Mouse (Mus musculus) myocyte (in vitro differentiated cells): ENCODE data around the gene Frmd4a.

Experiments used
- E2F4 ChIP-seq: IDR thresholded peaks from one replicate; pipeline ENCODE4 v1.6.1; 2011; ENCODE audit warnings: mild to moderate bottlenecking, control low read depth, moderate library complexity; ENCODE audit not compliant: insufficient read depth
- MAX ChIP-seq: IDR thresholded peaks from one replicate; pipeline ENCODE4 v1.6.1; 2011; ENCODE audit warnings: low read depth, mild to moderate bottlenecking, control low read depth
- MYOD1 ChIP-seq, 3 experiments: IDR thresholded peaks; one replicate each; pipeline ENCODE4 v1.6.1; 2011; ENCODE audit warnings: control low read depth in 2 of 3, low read depth in 2 of 3, mild to moderate bottlenecking in 2 of 3, moderate library complexity in 1 of 3; ENCODE audit not compliant: insufficient read length in 2 of 3, control insufficient read depth in 1 of 3
- MYOG ChIP-seq, 3 experiments: IDR thresholded peaks; one replicate each; pipeline ENCODE4 v1.6.1; 2011; ENCODE audit warnings: control low read depth in 2 of 3, low read depth in 2 of 3, mild to moderate bottlenecking in 2 of 3; ENCODE audit not compliant: insufficient read length in 2 of 3, control insufficient read depth in 1 of 3, insufficient read depth in 1 of 3
- POLR2A ChIP-seq: IDR thresholded peaks from one replicate; pipeline ENCODE4 v1.6.1; 2011; ENCODE audit warnings: low read depth, mild to moderate bottlenecking, control low read depth, moderate library complexity; ENCODE audit not compliant: insufficient read length
- USF1 ChIP-seq: IDR thresholded peaks from one replicate; pipeline ENCODE4 v1.6.1; 2011; ENCODE audit warnings: low read depth, mild to moderate bottlenecking, control low read depth, moderate library complexity

DNA sequence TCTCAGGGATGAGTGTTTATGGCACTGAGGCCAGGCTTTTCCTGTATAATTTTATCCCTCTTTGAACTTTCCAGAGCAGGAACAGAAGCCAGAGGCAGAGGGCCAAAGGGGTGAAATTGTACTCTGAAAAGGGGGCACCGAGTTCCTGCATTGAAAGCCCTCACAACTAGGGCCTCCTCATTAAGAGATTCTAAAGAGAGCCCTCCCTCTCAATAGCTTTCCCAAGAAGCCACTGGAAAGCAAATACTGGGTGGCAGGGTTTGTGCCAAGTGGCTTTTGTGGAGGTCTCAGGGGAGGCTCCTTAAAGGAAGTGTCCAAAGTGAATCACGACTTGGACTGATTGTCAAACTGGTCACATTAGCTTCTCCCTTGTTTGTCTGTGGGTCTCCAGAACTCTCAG, 43.2 kb downstream of the Frmd4a start:
- TF ChIP-seq POLR2A: no peak
- TF ChIP-seq MYOD1 (IDR thresholded peaks at IDR 0.05; ENCODE audit: control insufficient read depth in 1 of 3, insufficient read length in 2 of 3, low read depth in 2 of 3): no peak
- TF ChIP-seq MYOG (IDR thresholded peaks at IDR 0.05; ENCODE audit: control insufficient read depth in 1 of 3, insufficient read depth in 1 of 3, insufficient read length in 2 of 3, low read depth in 2 of 3): no peak
- no peak for TF ChIP-seq MAX
- no peak for TF ChIP-seq USF1
- TF ChIP-seq E2F4: no peak
